16 mouse cellular contexts compared by ENCODE assay signal in the genomic region with DNA sequence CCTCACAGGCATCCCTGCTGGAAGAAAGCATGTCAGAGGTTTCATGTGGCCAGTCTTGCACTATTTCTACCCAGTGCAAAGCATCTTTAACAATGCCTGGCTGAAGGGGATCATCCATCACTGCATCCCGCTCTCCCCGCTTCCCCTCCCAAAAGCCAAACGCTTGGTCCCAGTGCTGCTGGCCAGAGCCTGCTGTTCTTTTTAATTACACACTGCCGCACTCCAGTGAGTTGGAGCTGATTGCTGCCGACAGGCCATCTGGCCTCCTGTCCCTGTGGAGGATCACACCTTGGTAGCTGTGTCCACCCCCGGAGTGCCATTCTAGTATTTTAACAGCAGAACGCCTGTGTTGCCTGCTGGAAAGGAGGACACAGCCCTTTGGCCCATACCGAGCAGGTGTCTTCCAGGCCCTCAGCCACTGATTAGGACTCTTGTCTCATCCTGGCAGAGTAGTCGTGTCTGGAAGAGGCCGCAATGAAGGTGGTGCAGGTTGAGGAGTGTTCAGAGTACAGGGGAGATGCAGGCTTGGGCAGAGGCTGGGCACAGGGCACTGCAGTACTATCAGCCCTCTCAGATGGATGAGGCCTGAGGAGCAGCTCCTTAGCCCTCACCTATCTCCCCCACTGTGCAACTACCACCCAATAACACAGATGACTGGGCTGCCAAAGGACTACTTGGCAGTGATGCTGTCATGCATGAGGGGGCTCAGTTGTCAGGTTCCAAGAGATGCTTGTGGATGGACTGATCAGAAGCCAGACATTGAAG. TPM values are rescaled to one million over a fixed set of nuclear protein-coding genes. Genes with fewer than 3 reads are reported as not detected.
DNase-seq lines count a peak whose midpoint lies in the region; ATAC-seq lines count a peak whose summit lies in the region.
"Had no signal": no experiment of that assay in that cellular context is flagged by ENCODE, and none has a peak within 500 bp of the region (broad histone marks: within the 10 kb centered on the region; RNA-seq: fewer than 3 reads in every experiment).

No protein-coding gene starts in this region.

- H3K9ac ChIP-seq in embryonic facial prominence, embryonic 12.5 days, result no peak overlapping the region
- no peak overlapping the region for H3K9ac ChIP-seq in midbrain, embryonic 15.5 days
- H3K9ac ChIP-seq: liver, embryonic 13.5 days had no signal

- no peaks in the 10 kb centered on the region for H3K9me3 ChIP-seq in embryonic facial prominence, embryonic 12.5 days
- no peaks in the 10 kb centered on the region for H3K9me3 ChIP-seq in embryonic facial prominence, embryonic 10.5 days
- H3K9me3 ChIP-seq in hindbrain, embryonic 10.5 days, result no peaks in the 10 kb centered on the region
- no peaks in the 10 kb centered on the region for H3K9me3 ChIP-seq in midbrain, embryonic 15.5 days

- no peak for DNase-seq in embryonic facial prominence, embryonic 10.5 days (ENCODE audit: low spot score)
- DNase-seq in hindbrain, embryonic 10.5 days (ENCODE audit: low spot score), result no peak
- DNase-seq in right cerebral cortex, adult 18-20 months, result no peak
- DNase-seq in adrenal gland, adult (ENCODE audit: inconsistent age in 2 of 2, low spot score in 1 of 2), result no peak
- DNase-seq in adrenal gland, postnatal 36 days, result no peak
- DNase-seq: liver, embryonic 13.5 days had no signal

- 57% methylated on average over 10 of the region's 10 CpGs for WGBS in embryonic facial prominence, embryonic 12.5 days
- 64% methylated on average over 10 of the region's 10 CpGs for WGBS in embryonic facial prominence, embryonic 10.5 days
- 43% methylated on average over 10 of the region's 10 CpGs for WGBS in hindbrain, embryonic 10.5 days
- WGBS in midbrain, embryonic 15.5 days, result 40% methylated on average over 10 of the region's 10 CpGs

- no peaks in the 10 kb centered on the region for H3K4me1 ChIP-seq in embryonic facial prominence, embryonic 12.5 days
- peaks cover 20% of the 10 kb centered on the region for H3K4me1 ChIP-seq in embryonic facial prominence, embryonic 10.5 days
- H3K4me1 ChIP-seq in hindbrain, embryonic 10.5 days (replicated peaks), result peaks cover 34% of the 10 kb centered on the region
- H3K4me1 ChIP-seq in midbrain, embryonic 15.5 days, result peaks cover 8% of the 10 kb centered on the region; the same call in 1 of the 2 replicates

- H3K4me3 ChIP-seq in embryonic facial prominence, embryonic 12.5 days, result no peak overlapping the region
- no peak overlapping the region for H3K4me3 ChIP-seq in embryonic facial prominence, embryonic 10.5 days
- no peak overlapping the region for H3K4me3 ChIP-seq in hindbrain, embryonic 10.5 days
- no peak overlapping the region for H3K4me3 ChIP-seq in midbrain, embryonic 15.5 days
- H3K4me3 ChIP-seq: liver, embryonic 13.5 days had no signal

- H3K4me2 ChIP-seq in embryonic facial prominence, embryonic 12.5 days (replicated peaks), result no peak overlapping the region
- no peak overlapping the region for H3K4me2 ChIP-seq in midbrain, embryonic 15.5 days
- H3K4me2 ChIP-seq: liver, embryonic 13.5 days had no signal

- 0 out of 2 replicates have a peak, but pooled peaks have one; percentile 29 for ATAC-seq in embryonic facial prominence, embryonic 12.5 days (ENCODE audit: insufficient number of reproducible peaks, insufficient read depth, low FRiP score, low TSS enrichment)
- peak; percentile 95 for ATAC-seq in cerebellum, adult (ENCODE audit: insufficient number of reproducible peaks, low FRiP score, low TSS enrichment)
- ATAC-seq in midbrain, embryonic 15.5 days (replicated peaks), result peak; percentile 48; the same call in 1 of the 2 replicates
- ATAC-seq: activated CD4-positive, CD25-positive, alpha-beta regulatory T cell, adult 4 months had no signal

- no peaks in the 10 kb centered on the region for H3K36me3 ChIP-seq in embryonic facial prominence, embryonic 12.5 days
- H3K36me3 ChIP-seq in embryonic facial prominence, embryonic 10.5 days (replicated peaks), result no peaks in the 10 kb centered on the region
- no peaks in the 10 kb centered on the region for H3K36me3 ChIP-seq in hindbrain, embryonic 10.5 days
- no peaks in the 10 kb centered on the region for H3K36me3 ChIP-seq in midbrain, embryonic 15.5 days (replicated peaks)
- H3K36me3 ChIP-seq: liver, embryonic 13.5 days had no signal

- no peak overlapping the region for H3K27ac ChIP-seq in embryonic facial prominence, embryonic 12.5 days
- no peak overlapping the region for H3K27ac ChIP-seq in embryonic facial prominence, embryonic 10.5 days (replicated peaks)
- H3K27ac ChIP-seq in hindbrain, embryonic 10.5 days, result peak overlapping the region; percentile 74
- H3K27ac ChIP-seq in midbrain, embryonic 15.5 days, result 0 out of 2 replicates have a peak overlapping the region, but pooled peaks have one; percentile 17
- H3K27ac ChIP-seq: liver, embryonic 13.5 days; stomach, postnatal 0 days had no signal

- no peaks in the 10 kb centered on the region for H3K27me3 ChIP-seq in embryonic facial prominence, embryonic 12.5 days
- no peaks in the 10 kb centered on the region for H3K27me3 ChIP-seq in embryonic facial prominence, embryonic 10.5 days (replicated peaks; ENCODE audit: low read depth, poor library complexity, severe bottlenecking)
- no peaks in the 10 kb centered on the region for H3K27me3 ChIP-seq in hindbrain, embryonic 10.5 days (ENCODE audit: insufficient read depth, poor library complexity, severe bottlenecking)
- H3K27me3 ChIP-seq in midbrain, embryonic 15.5 days (replicated peaks), result no peaks in the 10 kb centered on the region
- H3K27me3 ChIP-seq: liver, embryonic 13.5 days had no signal

RNA-seq across cellular contexts. Expression of a gene that starts 13.2 kb away (rescaled TPM):
- 0.25 and 0.35 TPM in 2 replicates for polyA plus RNA-seq in embryonic facial prominence, embryonic 12.5 days (2016; fragmentation: Nextera tagmentation; extraction: Ambion mirVana)
- polyA plus RNA-seq in embryonic facial prominence, embryonic 10.5 days (2016; fragmentation: Nextera tagmentation; extraction: Ambion mirVana), result 0.24 and 0.70 TPM in 2 replicates
- 0.90 and 2.5 TPM in 2 replicates for polyA plus RNA-seq in hindbrain, embryonic 10.5 days (2016; fragmentation: Nextera tagmentation; extraction: Ambion mirVana)
- 1.7 and 2.3 TPM in 2 replicates for polyA plus RNA-seq in midbrain, embryonic 15.5 days (2015; fragmentation: Nextera tagmentation; extraction: Ambion mirVana)
- total RNA-seq in adrenal gland, postnatal 36 days (2021), result under 1 TPM in 1 of 2 experiments, not detected in 1; 0.20 TPM
- total RNA-seq: ES-E14; gastrocnemius, postnatal 4 days; heart, postnatal 25 days had no signal
- polyA plus RNA-seq: activated CD4-positive, CD25-positive, alpha-beta regulatory T cell, adult 4 months; kidney, embryonic 16.5 days; liver, embryonic 13.5 days; small intestine, adult 2 months had no signal

RNA-seq across cellular contexts. Expression of a gene that starts 15.1 kb away (rescaled TPM):
- 26.1 and 26.3 TPM in 2 replicates for polyA plus RNA-seq in embryonic facial prominence, embryonic 12.5 days (2016; fragmentation: Nextera tagmentation; extraction: Ambion mirVana)
- polyA plus RNA-seq in embryonic facial prominence, embryonic 10.5 days (2016; fragmentation: Nextera tagmentation; extraction: Ambion mirVana), result 26.3 and 27.3 TPM in 2 replicates
- 28.8 and 31.8 TPM in 2 replicates for polyA plus RNA-seq in hindbrain, embryonic 10.5 days (2016; fragmentation: Nextera tagmentation; extraction: Ambion mirVana)
- 27.3 and 27.7 TPM in 2 replicates for polyA plus RNA-seq in midbrain, embryonic 15.5 days (2015; fragmentation: Nextera tagmentation; extraction: Ambion mirVana)
- total RNA-seq in adrenal gland, postnatal 36 days (2021), result 10 to 100 TPM; 34.5 to 64.0 TPM

Comparison
In these comparisons a context has a peak if more than half of its experiments do, and no peak if none do; other contexts are left out.
1. ATAC-seq: peak in every context shown above with its lines; median percentile 95 in cerebellum, adult; 48 in midbrain, embryonic 15.5 days; 29 in embryonic facial prominence, embryonic 12.5 days.
2. H3K27ac ChIP-seq: peak in hindbrain, embryonic 10.5 days (single experiment) and midbrain, embryonic 15.5 days (single experiment); none in embryonic facial prominence, embryonic 12.5 days (single experiment) and embryonic facial prominence, embryonic 10.5 days (single experiment).